Mouse (Mus musculus) heart, adult 11 months (tissue): ENCODE data around the gene Rorc.

Experiments used
- DNase-seq: peaks from one replicate; pipeline ENCODE4 v3.0.0; 2022

Rorc gene

DNA sequence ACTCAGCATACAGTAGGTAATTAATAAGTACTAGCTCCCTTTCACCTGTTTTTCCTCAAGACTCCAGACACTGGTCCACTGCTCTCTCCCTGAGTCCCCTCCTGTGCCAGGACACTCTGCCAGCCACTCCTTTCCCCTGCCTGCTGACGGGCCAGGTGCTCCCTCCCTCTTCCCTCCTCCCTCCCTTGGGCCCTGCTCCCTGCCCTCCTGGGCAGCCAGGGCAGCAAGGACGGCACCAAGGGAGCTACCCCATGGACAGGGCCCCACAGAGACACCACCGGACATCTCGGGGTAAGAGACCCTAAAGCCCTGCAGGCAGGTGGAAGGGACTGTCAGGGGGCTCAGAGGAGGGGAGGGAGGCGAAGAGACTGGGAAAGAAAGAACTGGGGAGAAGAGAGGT lies at the start of gene Rorc:
Gene Rorc, plus strand, starts transcription at position 154 of the 400 bp plus-strand sequence.
- peak; percentile 98 for DNase-seq

DNA sequence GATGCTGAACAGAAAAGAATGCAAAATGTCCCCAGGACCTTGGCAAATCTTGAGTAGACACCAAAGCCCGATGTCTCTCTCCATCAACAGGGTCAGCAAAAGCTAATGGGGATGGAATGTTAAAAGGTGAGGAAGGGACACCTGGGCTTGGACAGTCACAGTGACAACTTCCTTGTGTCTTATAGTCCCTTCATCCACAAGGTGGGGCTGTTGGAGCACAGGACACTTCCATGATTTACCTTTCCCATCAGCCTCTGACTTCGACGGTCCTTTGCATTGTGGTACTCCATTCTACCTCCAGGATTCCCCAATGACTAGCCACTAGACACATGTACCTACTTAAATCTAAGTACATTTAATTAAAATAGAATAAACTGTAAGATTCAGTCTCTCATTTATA lies 43.9 kb upstream of the Rorc start:
- no peak for DNase-seq

DNA sequence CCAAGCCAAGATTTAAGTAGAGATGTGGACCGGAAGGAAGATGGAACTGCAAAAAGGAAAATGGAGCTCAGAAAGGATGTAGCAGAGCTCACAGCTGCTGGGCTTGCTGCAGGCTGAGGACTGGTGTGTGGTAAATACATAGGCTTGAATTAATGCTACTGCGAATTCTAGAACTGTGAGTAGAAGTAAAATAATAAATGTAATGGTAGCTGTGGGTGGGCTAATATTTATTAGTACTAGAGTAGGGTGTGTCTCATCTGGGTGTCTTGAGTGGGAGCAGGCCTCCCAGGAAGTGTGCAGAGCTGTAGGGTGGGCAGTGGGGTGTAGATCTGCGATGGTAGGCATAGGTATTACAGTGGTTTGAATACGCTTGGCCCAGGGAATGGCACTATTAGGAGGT lies 38.2 kb upstream of the Rorc start:
- DNase-seq = no peak

DNA sequence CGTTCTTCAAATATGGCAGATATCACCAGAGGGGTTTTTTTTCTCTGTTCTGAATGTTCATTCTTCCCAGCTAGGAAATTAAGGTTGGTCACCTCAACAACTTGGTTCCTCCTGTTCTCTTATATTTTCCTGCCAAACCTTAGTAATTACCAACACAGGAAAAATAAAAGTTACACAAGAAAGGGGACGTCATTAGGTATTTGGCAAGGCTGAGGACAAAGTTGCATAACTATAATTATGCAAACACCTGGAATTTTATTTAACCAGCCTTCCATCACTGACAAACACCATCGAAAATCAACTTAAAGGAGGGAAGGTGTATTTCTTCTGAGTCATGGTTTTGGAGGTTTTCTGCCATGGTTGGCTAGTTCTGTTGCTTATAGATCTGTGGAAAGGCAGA lies 34.1 kb upstream of the Rorc start:
- DNase-seq = no peak

DNA sequence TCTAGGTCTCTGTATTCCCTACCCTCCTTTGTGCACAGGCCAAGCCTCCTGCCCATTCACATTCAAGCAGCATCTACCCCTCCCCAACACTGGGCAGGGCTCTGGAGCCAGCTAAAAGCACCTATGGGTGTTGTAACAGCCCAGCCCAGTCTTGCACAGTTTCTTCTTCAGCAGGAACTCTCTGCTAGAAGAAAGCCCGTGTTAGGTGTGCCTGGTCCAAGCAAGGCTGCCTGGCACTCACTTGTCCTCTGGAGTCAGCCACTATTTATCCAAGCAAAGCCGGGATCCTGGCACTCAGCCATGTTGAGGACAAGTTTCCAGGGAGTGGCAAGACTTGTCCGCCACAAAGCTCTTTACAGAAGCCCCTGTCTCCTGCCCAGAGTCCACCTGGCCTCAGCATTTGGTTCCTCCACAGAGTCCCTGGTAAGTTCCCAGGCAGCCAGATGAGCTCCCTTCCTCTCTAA lies 30.6 kb upstream of the Rorc start, which contains the start of gene Them5:
Gene Them5, plus strand, starts transcription at position 141 of the 464 bp plus-strand sequence.
- no peak for DNase-seq

DNA sequence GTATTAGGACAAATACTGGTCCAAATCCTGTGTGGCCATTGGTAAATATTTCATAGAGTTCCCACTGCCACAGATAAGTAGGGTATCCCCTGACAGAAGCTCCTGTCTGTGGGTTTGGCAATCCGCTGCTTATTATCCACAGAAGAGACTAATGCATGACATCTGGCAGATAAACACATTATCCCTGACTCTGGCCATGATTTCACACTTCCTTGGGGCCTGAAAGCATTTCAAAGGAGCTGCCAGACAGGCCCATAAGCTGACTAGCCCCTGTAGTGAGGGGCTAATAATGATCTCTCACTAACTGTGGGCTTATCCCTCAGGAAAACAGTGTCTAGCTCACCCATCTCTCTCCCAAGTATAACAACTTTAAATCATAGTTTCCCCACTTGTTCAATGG lies 30.0 kb upstream of the Rorc start:
- no peak for DNase-seq

DNA sequence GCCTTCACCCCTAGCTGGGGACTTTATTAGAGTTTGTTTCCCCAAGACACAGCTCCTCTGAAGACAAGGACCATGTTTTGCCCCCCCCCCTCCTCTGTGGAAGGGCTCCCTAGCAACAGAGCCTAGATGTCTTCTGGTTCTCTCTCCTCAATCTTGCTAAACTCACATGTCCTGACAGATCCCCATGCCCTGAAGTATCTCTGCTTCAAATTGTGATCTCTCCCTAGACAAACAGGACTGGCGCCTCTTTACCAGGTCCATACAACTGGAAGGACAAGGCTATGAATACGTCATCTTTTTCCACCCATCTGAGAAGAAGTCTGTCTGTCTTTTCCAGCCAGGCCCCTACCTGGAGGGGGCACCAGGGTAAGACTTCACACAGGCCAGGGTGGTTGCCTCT lies 28.4 kb upstream of the Rorc start:
- no peak for DNase-seq

DNA sequence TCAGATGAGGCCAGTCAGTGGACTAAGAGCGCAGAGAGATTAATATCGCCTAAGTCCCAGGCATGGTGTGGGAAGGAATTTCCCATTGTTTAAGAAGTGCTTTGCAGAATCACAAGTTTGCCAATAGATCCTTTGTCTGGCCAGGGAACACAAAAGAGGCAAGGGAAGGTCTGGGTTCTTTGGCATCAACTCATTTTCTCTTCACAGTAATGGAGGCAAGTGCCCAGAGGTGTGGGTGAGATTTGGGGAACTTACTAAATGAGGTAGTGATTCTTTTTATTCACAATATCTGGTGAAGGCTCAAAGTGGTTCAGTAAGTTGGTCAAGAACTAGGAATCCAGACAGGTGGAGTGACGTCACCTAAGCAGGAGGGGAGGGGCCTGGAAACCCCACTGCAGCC lies 27.7 kb upstream of the Rorc start:
- no peak for DNase-seq

DNA sequence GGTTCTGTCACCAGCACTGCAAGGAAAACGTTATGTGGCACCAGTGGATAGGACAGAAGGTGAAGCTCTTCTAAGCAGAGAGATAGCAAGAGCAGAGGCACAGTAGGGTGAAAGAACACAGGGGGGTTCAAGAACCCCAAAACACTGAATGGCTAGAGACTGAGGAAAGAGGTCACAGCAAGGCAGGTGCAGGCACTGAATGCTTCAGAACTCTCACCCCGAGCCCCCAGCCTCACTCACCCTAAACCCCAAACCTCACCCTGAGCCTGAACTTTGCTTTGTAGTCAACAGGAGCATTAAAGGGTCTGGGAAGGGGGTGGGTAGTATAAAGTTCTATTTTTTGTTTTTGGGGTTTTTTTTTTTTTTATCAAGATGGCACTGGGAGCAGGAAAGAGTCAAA lies 24.4 kb upstream of the Rorc start:
- no peak for DNase-seq

DNA sequence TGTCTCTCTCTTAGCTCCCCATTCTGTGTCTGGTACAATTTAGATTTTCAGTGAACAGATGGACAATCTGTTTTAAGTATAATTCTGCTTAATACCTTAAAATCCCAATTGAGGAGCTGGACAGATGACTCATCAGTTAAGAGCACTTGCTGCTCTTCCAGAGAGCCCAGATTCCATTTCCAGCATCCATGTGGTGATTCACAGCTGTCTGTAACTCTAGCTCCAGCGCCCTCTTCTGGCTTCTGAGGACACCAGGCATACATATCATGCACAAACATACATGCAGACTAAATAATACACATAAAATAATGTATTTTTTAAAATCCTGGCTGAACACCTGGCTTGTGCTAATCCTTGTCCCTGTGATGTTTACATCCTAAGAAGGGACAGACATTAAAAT lies 11.8 kb upstream of the Rorc start:
- DNase-seq = no peak

DNA sequence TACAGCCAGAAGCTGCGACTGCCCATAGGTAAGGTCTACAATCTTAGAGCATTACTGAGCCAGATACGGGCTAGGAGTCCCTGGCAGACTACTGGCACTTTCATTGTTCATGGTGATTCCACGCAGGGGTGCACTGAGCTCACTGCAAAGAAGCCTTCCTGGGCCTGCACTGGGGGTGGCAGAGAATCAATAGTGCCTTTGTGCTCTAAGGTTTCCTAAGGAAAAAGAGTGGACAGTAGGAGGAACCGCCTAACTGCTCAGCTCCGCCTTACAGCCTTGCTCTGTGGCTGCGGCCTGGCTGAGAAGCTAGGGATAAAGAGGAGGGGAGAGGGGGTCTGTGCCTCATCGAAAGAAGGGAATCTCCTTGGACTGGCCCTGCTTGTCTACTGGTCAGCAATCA lies 10.5 kb upstream of the Rorc start, which contains the start of gene C2cd4d:
Gene C2cd4d, plus strand, starts transcription at position 301 of the 400 bp plus-strand sequence.
- no peak for DNase-seq

DNA sequence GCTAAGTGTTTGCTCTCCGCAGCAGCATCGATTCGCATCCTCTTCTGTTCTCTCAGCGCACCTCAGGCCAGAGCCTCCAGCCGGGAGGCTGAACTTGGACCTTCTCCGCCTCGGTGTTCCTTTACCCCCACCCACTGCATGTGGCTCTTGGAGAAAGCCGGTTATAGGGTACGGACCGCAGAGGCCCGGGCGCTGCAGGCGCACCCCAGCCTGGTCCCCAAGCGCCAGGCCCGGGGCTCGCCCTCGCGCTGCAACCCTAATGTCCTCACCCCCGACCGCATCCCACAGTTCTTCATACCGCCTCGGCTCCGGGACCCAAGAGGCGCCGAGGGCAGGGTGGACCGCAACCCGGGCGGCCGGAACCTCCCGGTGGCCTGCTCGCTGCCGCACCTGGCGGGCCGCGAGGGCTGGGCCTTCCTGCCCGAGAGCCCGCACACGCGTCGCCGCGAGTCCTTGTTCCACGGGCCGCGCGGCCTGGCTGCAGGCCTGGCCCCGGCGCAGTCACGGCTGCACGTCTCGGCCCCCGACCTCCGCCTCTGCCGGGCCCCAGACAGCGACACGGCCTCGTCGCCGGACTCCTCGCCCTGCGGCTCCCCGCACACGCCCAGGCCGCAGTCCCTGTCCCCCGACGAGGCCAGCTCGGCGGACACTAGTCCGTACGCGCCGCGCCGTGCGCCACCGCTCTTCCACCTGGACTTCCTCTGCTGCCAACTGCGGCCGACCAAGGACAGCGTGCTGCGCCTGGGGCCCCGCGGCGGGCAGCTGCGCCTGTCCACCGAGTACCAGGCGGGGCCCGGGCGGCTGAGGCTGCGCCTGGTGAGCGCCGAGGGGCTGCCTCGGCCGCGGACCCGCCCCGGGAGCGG lies 9.1 kb upstream of the Rorc start:
- no peak for DNase-seq

DNA sequence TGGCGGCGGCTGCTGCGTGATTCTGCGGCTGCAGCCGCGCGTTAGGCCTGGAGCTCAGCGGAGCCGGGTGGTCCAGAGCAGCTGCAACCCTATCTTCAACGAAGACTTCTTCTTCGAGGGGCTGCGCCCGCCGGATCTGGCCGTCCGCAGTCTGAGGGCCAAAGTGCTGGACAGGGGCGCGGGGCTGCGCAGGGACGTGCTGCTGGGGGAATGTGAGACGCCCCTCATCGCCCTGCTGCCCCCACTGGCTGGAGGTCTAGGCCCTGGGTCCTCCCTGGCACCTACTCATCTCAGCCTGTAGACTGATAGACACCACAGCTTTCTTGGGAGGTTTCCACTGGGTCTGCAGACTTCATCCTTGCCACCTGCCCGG lies 8.5 kb upstream of the Rorc start:
- peak; percentile 90 for DNase-seq

DNA sequence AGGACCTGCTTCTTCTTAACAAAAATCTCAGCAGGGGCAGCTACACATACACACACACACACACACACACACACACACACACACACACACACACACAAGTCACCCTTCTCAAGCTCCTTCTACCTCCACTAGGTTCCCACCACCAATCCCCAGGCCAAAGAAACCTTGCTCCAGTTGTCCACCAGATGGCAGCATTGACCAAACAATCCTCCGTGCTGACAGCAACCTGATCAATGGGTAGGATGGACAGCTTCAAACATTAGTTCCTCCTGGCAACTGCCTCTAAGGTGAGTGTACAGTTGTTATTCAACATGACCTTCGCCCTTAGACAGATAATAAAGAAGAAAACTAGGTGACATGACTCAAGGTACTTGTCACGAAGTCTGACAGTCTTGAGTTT lies 5.8 kb upstream of the Rorc start:
- DNase-seq = peak; percentile 93

DNA sequence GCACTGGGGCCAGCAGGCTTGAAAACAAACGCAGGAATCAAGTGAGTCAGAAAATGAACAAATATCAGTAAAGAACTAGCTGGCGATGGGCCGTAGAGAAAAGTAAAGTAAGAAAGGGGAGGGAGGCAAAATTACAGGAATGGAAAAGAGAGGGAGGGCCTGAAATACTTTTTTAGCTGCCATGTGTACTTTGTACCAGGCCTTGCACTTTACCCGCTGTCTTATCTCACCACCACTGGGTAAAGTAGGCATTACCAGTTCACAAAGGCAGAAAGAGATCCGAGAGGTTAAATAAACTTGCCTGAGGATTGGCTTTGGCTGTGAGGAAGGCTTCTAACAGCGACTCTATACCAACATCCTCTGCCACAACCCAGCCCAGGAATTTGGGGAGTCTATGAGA lies 5.1 kb upstream of the Rorc start:
- no peak for DNase-seq

DNA sequence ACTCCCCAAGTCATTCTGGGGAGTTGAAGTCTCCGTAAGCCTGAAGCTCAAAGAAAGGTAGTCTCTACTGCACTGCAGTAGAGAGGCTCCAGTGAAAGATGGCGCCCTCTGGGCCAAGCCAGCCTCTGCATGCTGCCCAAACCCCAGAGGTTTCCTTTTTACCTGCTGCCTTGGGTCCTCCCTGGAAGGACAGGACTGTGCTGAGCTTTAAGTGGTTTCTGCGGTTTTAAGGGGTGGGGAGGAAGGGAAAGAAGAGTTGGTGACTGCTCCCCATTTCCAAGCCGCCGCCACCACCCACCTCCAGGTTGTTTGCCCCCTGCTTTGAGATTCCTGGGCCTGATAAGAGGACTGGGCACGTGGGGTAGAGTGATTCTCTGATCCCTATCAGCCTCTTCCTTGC lies 4.0 kb upstream of the Rorc start:
- DNase-seq = no peak

DNA sequence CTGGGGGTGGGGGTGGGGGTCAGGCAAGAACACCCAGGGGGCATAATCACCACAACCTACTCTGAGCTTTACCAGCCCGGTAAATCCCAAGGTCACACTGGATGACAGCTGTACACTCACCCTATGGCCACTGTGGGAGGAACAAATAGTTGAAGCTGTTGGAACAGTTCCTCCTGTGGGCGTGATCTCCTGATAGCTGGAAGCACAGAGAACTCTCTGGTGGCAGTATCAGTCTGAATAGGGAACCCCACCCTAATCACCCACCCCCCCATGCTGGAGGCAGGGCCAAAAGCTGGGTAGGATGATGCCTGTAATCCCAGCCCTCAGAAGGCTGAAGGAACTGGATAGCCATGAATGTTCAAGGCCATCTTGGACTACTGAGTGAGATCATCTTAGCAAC lies 2.9 kb upstream of the Rorc start:
- DNase-seq = no peak

DNA sequence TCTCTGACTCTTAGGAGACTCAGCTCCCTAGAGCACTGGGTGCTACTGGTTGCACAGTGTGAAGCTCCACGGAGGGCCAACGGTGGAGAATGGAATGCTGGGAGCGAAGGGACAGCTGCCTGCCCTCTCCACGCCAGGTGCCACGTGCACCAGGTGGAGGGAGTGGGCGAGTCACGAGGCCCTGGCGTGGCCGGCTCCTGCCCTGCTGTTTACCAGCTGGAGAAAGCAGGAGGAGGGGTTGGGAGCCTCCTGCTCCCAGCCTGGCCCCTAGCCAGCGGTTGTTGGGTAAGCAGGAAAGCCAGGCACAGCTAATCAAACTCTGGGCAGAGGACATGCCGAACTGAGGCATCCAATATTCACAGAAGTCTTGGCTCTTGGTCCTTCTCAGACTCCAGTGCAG lies 957 bp upstream of the Rorc start:
- DNase-seq = peak; percentile 99

DNA sequence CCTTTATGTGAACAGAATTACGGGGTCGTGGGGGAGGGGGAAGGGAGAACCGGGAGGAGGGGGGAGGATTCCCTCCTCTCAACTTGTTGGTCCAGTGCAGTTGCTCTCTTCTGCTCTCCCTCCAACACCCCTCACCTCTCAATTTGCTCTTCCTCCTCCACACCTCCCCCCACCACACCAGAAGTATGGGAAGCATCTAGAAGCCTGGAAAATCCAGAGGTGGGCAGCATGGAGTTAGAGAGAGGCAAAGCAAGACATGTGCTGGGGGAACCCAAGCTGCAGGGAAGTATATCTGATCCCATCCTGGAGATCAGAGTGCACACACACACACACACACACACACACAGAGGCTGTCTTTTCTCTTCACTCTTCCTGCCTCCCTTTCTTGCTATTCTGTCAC lies 556 bp upstream of the Rorc start:
- DNase-seq = no peak

DNA sequence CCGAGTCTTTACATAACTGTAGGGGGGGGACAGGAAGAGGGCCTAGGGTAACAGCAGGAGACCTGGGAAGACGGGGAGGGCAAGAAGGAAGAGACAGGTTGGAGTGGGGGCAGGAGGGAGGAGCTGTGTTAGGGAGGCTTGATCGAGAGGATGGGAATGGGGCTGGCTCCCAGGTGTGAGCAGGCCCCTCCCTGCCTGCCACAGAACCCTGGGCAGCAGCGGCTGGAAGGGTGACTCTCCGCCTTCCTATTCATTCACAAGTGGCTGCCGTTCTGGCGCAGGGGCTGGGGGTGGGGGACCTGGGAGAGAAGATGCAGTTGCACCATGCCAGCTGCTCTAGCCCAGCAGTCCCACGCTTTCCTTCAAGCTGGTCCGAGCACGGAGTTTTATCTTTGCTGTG lies 496 bp downstream of the Rorc start:
- peak; percentile 91 for DNase-seq

DNA sequence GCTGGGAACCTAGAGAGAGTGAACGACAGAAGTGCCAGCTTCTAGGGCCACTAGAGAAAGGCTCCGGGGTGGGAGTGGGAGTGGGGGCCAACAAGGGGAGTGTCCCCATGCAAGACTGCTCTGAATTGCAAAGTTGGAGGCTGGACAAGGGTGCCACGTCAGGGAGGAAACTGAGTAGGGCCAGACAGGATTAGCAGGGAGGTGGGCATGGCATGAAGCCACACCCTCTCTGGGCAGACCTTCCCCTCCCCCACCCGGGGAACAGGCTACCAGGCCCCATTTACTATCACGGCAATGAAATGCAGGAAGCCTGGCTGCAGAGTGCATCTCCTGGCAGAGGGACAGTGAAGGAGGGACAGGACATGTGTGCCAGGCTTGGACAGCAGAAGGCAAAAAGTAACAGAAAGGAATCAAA lies 1.0 kb downstream of the Rorc start:
- peak; percentile 90 for DNase-seq

DNA sequence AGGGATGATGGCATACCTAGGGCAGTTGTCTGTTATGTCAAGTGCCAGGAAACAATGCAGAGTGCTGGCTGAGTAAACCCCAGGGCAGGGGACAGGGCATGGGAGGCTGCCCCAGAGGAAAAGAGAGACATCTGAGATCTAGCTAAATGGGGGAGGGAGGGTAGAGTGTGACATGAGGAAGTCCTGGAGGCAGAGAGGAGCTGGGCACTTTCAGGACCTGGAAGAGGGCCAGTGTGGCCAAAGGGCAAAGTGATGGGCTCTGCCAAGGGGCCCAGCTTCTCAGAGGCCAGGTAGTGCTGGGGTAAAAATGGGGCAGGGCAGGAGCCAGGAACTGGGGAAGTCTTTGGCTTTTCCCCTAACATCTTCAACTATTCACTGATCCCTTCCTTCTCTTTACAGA lies 2.0 kb downstream of the Rorc start:
- DNase-seq = no peak

DNA sequence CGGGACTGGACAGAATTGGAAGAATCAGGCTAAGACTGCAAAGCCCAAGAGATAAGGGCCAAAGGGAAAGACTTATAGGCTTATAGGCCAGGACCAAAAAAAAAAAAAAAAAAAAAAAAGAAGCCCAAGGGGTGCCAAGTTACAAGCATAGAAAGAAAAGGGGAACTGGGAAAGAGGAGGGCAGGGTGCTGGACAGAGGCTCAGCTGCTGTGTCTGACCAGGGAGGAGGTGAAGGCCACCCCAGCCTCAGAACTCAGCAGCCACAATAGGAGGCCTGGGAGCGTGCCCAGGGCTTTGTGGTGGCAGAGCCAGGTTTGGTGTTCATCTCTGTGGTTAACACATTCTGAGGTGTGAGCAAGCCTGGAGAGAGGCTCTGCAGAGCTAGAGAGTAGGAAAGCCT lies 2.6 kb downstream of the Rorc start:
- no peak for DNase-seq

DNA sequence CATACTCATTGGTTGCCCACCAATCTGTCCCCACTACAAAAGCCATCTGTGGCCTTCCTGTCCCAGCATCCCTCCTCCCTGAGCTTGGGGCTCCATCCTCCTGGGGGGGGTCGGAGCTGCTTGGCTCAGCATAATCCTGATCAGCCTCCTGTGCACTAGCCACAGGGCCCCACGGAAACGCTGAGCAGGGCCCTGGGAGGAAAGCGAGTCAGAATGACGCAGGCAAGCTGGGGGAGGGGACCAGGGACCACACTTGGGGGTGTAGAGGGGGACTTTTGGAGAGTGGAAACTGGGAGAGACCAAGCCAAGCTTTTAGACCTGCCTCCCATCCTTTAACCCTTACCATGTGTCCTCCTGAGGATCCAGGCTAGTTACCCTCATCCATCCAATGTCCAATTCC lies 3.3 kb downstream of the Rorc start:
- no peak for DNase-seq
